Mouse (Mus musculus) hindbrain, embryonic 16.5 days (tissue): ENCODE measurements at regions not wholly inside any gene's neighbourhood (a gene's known extent, or its start where the extent isn't known, plus 50 kb on each side); places are given as distances from the start of the nearest gene placed in this dataset.

Source experiments
- ATAC-seq: fragments of 200-750 bp; cut with Nextera tagmentation; 2 replicates; pipeline ENCODE4 v1.8.0; 2017; ENCODE audit warnings: moderate TSS enrichment, moderate library complexity
- H3K27ac ChIP-seq: fragments of 300-500 bp; sonication (generic); 2 replicates; pipeline ENCODE4 v1.5.1; 2014; ENCODE audit warnings: low read depth, mild to moderate bottlenecking, control low read depth, low read length, moderate library complexity
- H3K27me3 ChIP-seq: fragments of 300-500 bp; sonication (generic); replicated peaks from 2 replicates; pipeline ENCODE4 v1.6.1; 2014; ENCODE audit warnings: low read length; ENCODE audit not compliant: control insufficient read depth, insufficient read depth
- H3K36me3 ChIP-seq: fragments of 300-500 bp; sonication (generic); 2 replicates; pipeline ENCODE4 v1.6.1; 2014; ENCODE audit warnings: mild to moderate bottlenecking, low read length, moderate library complexity, mixed read lengths; ENCODE audit not compliant: control insufficient read depth, insufficient read depth
- H3K4me1 ChIP-seq: fragments of 300-500 bp; sonication (generic); 2 replicates; pipeline ENCODE4 v1.6.1; 2014; ENCODE audit warnings: low read depth, low read length; ENCODE audit not compliant: control insufficient read depth, insufficient read depth
- H3K4me2 ChIP-seq: fragments of 300-500 bp; sonication (generic); 2 replicates; pipeline ENCODE4 v1.6.1; 2014; ENCODE audit warnings: mild to moderate bottlenecking, low read length, control low read depth, moderate library complexity
- H3K4me3 ChIP-seq: fragments of 300-500 bp; sonication (generic); 2 replicates; pipeline ENCODE4 v1.5.1; 2014; ENCODE audit warnings: mild to moderate bottlenecking, low read length, control low read depth, moderate library complexity
- H3K9ac ChIP-seq: fragments of 300-500 bp; sonication (generic); 2 replicates; pipeline ENCODE4 v1.6.1; 2014; ENCODE audit warnings: low read depth, mild to moderate bottlenecking, control low read depth, low read length, moderate library complexity
- H3K9me3 ChIP-seq: fragments of 300-500 bp; sonication (generic); 2 replicates; pipeline ENCODE4 v1.6.1; 2014; ENCODE audit warnings: mild to moderate bottlenecking, low read length, moderate library complexity; ENCODE audit not compliant: control insufficient read depth
- WGBS: fragments of 180-500 bp; shearing (Covaris S2); extraction: QIAGEN DNeasy Blood & Tissue Kit; methylation state at CpG from one replicate; pipeline ENCODE4 v1.1.7; 2014; 5-methylcytosine and 5-hydroxymethylcytosine counted together

DNA sequence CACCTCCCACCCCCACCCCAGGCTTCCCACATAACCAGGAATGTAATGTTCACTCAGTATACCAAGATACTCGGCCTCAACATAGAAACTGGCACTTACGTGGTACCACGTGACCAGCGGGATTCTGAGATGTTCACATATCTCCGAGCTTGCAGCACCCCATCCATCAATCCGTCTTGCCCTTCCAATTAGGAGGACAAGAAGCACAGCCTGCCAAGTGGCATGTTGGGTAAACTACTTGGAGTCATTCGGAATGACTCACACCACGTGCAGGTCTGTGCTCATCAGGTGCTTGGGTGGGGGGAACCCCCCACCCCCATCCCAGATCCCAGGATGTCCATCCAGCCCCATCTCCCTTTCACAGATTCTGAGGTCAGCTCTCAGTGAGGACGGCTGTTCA, 223.9 kb downstream of the Sox9 start:
- Histone ChIP-seq H3K9ac (no peak overlapping the region), H3K4me2 (no peak overlapping the region), H3K27me3 (no peaks in the 10 kb centered on the region), H3K36me3 (no peaks in the 10 kb centered on the region), H3K4me1 (no peaks in the 10 kb centered on the region), H3K9me3 (no peaks in the 10 kb centered on the region), H3K27ac (no peak overlapping the region), H3K4me3 (no peak overlapping the region)
- no peak for ATAC-seq
- WGBS: 88% methylated on average over 9 of the region's 9 CpGs

DNA sequence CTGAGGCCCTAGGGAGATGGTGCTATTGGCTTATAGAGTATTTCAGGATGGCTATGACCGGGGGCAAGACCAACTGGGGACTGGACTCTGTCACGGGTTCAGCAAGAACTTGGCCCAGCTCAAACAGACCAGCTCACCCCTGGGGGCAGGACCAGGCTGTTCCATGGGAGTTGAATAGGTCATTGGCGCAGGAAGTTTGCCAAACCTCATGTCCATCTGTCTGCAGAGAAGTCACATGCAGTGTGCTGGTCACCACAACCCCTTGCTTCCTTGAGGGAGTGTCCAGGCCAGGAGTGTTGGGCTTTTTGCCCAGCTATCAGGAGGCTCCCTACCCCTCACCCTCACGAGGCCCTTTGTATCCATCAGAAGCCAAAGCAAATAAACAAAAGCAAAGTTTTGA, 226.5 kb downstream of the Sox9 start:
- Histone ChIP-seq H3K4me1 (no peaks in the 10 kb centered on the region), H3K27ac (no peak overlapping the region), H3K4me3 (no peak overlapping the region), H3K4me2 (no peak overlapping the region), H3K36me3 (no peaks in the 10 kb centered on the region), H3K9ac (no peak overlapping the region), H3K9me3 (no peaks in the 10 kb centered on the region), H3K27me3 (no peaks in the 10 kb centered on the region)
- 79% methylated on average over 4 of the region's 4 CpGs for WGBS
- no peak for ATAC-seq

DNA sequence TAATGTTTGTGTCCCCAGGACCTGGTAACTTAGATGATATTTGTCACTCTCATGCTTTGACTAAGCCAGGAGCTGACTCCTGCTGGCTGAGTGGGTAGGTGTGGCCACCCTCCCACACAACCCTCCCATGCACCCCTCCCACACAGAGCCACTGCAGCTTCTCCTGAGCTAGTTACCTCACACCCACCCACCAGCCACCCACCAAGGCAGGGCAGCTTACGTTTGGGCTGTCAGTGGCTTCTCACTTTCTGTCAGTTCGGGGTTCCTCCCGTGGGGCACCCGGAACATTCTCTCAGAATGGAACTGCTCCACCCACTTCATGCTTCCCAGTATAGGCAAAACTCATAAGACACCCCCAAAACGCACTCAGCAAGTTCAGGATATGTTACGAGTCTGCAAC, 227.4 kb downstream of the Sox9 start:
- H3K36me3 ChIP-seq: no peaks in the 10 kb centered on the region
- no peak overlapping the region for H3K4me2 ChIP-seq
- no peak overlapping the region for H3K9ac ChIP-seq
- whole genome bisulfite sequencing: 96% methylated on average over 6 of the region's 6 CpGs
- H3K9me3 ChIP-seq: no peaks in the 10 kb centered on the region
- no peak overlapping the region for H3K27ac ChIP-seq
- ATAC-seq: no peak
- peaks cover 2% of the 10 kb centered on the region; the same call in 1 of the 2 replicates for H3K4me1 ChIP-seq
- no peak overlapping the region for H3K4me3 ChIP-seq
- H3K27me3 ChIP-seq: no peaks in the 10 kb centered on the region

DNA sequence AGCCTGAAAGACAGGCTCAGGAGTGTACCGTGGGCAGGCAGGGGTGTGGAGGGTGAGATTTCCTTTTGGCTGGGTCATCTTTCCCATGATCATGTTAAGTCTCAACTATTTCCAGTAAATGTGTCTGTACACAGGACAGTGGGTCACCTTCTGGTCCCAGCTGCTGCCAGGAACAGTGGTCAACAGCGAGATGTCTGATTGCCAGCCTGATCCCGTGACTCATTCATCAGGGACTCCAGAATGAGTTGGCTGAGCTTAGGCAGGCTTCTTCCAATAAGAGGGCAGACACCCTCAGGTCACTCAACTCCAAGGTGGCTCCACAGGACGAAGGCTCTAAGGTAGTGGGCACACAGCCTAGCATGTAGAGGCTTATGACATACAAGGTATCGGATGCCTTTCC, 228.9 kb downstream of the Sox9 start:
- no peak overlapping the region for H3K9ac ChIP-seq
- ATAC-seq: no peak
- no peak overlapping the region for H3K4me3 ChIP-seq
- WGBS: 90% methylated on average over 5 of the region's 5 CpGs
- H3K4me1 ChIP-seq: peaks cover 10% of the 10 kb centered on the region
- H3K27me3 ChIP-seq: no peaks in the 10 kb centered on the region
- no peak overlapping the region for H3K27ac ChIP-seq
- no peaks in the 10 kb centered on the region for H3K9me3 ChIP-seq
- no peak overlapping the region for H3K4me2 ChIP-seq
- no peaks in the 10 kb centered on the region for H3K36me3 ChIP-seq

DNA sequence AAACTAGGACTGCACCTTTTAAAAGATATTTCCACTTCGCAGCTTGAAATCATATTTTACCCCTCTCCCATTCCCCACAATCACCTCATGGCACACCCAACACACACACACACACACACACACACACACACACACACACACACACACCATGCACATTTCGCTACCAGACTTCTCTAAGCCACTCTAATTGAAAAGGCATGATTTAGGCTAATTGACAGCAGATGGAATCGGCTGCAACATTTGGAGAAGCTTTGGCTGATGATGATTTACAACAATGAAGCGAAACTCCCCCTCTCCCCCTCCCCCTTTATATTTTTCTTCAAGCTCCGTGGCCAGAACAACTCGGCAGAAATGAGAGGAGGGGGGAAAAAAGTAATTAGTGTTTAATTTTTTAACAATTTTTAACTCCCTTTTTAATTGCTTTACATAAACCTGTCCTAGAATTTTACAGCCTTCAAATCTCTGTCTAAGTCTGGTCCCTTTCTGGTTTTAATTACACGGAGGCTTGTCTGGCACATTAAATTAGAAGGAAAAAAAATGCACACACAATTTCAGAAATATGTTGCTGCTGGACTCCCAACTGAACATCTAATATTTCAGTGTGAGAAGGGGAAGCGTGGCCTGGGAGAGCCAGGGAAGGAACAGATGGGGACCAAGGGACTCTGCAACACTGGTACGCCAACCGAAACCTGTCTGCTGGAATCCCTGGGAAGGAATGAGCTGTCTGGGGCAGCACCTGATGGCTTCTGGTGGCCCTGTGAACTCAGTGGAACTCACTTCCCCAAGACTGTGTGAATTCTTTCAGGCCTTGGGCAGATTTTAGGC, 232.4 kb downstream of the Sox9 start:
- peaks cover 28% of the 10 kb centered on the region for H3K4me1 ChIP-seq
- no peak overlapping the region for H3K4me3 ChIP-seq
- ATAC-seq: no peak
- WGBS: 37% methylated on average over 10 of the region's 10 CpGs
- H3K27ac ChIP-seq: no peak overlapping the region
- no peak overlapping the region for H3K9ac ChIP-seq
- H3K36me3 ChIP-seq: no peaks in the 10 kb centered on the region
- H3K9me3 ChIP-seq: no peaks in the 10 kb centered on the region
- H3K4me2 ChIP-seq: no peak overlapping the region
- no peaks in the 10 kb centered on the region for H3K27me3 ChIP-seq

DNA sequence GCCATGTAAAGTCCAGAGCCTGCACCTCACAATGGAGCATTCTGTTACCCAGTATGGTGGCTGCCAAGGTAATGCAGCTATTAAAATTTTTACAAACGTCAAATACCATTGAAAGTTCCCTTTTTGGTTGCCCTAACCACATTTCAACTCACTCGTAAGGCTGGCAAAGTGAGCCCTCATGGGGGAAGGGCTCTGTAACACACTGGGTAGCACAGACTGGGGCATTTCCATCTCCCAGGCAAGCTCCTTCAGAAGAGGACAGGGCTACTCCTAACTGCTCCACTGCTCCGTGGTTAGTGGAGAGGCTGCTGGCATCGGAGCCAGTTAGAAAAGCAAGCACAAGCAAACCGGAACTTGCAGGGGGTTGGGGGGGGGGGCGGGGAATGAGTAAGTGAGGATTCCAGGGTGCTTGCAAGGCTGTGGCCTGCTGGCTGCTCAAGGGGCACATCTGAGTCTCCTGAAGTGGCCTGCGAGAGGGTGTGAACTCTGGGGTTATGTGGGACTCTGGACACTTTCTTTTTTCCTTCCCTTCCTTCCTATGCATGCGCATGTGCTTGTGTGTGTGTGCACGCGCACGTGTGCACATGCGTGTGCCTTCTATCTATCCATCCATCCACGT, 233.8 kb downstream of the Sox9 start:
- Histone ChIP-seq H3K9me3 (no peaks in the 10 kb centered on the region), H3K4me3 (no peak overlapping the region), H3K27me3 (no peaks in the 10 kb centered on the region), H3K9ac (no peak overlapping the region), H3K4me2 (no peak overlapping the region), H3K4me1 (peaks cover 28% of the 10 kb centered on the region), H3K36me3 (no peaks in the 10 kb centered on the region), H3K27ac (no peak overlapping the region)
- 0 out of 2 replicates have a peak, but pooled peaks have one; percentile 28 for ATAC-seq
- 55% methylated on average over 12 of the region's 13 CpGs for WGBS

DNA sequence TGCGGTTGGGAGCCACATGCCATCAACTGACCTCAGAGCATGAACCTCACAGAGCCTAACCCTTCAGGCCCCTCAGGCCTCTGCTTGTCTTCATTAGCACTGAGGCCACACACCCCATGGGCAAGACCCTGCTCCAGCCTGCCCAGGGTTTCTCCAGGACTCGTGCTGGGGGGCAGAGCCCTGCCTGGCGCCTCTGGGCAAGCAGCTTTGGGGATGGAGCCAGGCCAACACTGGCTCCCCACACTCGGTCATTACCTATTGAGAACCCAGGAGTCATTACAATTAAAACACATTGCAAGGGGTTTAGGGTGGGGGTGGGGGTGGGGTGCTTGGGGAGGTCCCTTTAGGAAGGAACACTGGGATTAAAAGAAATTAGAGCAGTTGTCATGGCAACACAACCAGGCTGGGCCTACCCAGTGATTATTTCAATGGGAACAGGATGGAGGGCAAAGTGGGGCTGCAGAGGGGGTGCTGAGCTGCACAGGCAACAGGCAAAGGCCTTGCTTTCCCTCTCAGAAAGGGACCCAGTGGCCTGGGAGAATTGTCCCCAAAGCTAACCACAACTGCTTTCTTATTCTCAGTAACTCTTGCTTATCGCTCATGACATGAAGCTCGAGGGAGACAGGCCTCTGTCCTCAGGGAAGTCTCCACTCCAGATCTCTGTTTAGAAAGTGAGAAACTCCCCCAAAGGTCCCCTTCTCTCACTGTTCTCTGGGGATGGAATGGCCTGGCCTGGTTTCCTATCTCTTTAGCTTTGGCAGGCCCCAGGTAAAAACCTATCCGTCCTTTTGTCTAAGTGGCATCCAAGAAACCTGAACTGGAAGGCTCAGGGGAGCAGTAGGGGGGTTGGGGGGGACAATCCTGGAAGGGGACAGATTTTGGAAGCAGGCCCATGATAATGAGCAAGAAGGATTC, 235.0 kb downstream of the Sox9 start:
- ATAC-seq: peak; percentile 84
- 25% methylated on average over 7 of the region's 7 CpGs for WGBS
- no peak overlapping the region; the same call in 1 of the 2 replicates for H3K9ac ChIP-seq
- H3K27me3 ChIP-seq: no peaks in the 10 kb centered on the region
- peaks cover 28% of the 10 kb centered on the region for H3K4me1 ChIP-seq
- no peak overlapping the region for H3K4me2 ChIP-seq
- H3K27ac ChIP-seq: peak overlapping the region; percentile 63
- no peaks in the 10 kb centered on the region for H3K9me3 ChIP-seq
- no peaks in the 10 kb centered on the region for H3K36me3 ChIP-seq
- H3K4me3 ChIP-seq: no peak overlapping the region

DNA sequence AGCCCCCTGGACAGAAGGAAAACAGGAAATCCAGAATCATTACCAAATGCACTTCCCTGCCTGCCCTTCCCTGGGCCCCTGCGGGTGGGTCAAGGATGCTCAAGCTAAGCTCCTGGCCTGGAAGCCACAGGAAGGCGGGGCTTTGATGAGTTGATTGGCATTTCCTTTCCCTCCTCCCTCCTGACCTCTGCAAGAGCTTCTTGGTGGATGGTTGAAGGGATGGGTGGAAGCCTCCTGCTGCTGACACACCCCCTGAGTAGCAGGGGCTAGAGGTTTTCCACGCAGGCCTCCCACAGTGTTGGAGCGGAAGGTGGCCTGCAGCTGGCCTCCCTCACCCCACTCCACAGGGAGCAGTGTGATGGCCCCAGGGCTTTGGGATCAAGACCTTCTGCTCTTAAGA, 239.5 kb downstream of the Sox9 start:
- no peak overlapping the region for H3K4me2 ChIP-seq
- no peaks in the 10 kb centered on the region for H3K9me3 ChIP-seq
- 50% methylated on average over 4 of the region's 4 CpGs for WGBS
- no peaks in the 10 kb centered on the region for H3K36me3 ChIP-seq
- no peak for ATAC-seq
- no peak overlapping the region for H3K4me3 ChIP-seq
- no peaks in the 10 kb centered on the region for H3K27me3 ChIP-seq
- no peak overlapping the region for H3K27ac ChIP-seq
- no peak overlapping the region for H3K9ac ChIP-seq
- H3K4me1 ChIP-seq: peaks cover 16% of the 10 kb centered on the region

DNA sequence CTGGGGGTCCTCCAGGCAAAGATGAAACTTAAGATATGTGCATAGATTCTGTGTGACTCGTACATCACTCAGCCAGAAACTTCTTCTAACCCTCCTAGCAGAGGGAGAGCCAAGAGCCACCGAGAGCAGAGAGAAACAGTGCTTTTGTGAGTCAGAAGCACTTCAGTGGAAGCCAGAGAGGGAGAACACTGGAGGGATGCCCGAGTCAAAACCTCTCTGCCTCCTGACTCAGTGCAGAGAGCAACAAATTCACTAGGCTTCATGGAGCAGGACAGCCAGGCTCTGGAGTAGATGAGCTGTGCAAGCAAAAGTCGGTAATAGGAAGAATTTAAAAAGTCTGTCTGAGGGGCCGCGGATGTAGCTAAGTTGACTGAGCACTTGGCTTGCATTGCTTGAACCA, 245.0 kb downstream of the Sox9 start:
- H3K36me3 ChIP-seq: no peaks in the 10 kb centered on the region
- no peaks in the 10 kb centered on the region for H3K4me1 ChIP-seq
- 66% methylated on average over 6 of the region's 6 CpGs for WGBS
- H3K4me3 ChIP-seq: no peak overlapping the region
- ATAC-seq: no peak
- H3K9me3 ChIP-seq: no peaks in the 10 kb centered on the region
- H3K27ac ChIP-seq: no peak overlapping the region
- H3K4me2 ChIP-seq: no peak overlapping the region
- H3K27me3 ChIP-seq: no peaks in the 10 kb centered on the region
- H3K9ac ChIP-seq: no peak overlapping the region
